Mouse (Mus musculus) heart, embryonic 14.5 days (tissue): ENCODE data around the gene Slc38a9. TPM values are rescaled to one million over a fixed set of nuclear protein-coding genes. Genes with fewer than 3 reads are reported as not detected.

Source experiments
- ATAC-seq: fragments of 200-750 bp; cut with Nextera tagmentation; 2 replicates; pipeline ENCODE4 v1.8.0; 2017; ENCODE audit warnings: low read depth, moderate TSS enrichment; ENCODE audit not compliant: insufficient number of reproducible peaks, insufficient read depth, low FRiP score
- H3K27ac ChIP-seq, 2 experiments: fragments of 200-500 bp in 1 of 2; fragments of 300-500 bp in 1 of 2; sonication (generic) in 1 of 2; replicated peaks in 1 of 2; 2 replicates each; pipeline ENCODE4 v1.5.1; 2012 to 2014; ENCODE audit warnings: low read depth in 2 of 2, low read length in 2 of 2, control low read depth in 1 of 2, mild to moderate bottlenecking in 1 of 2, mixed read lengths in 1 of 2; ENCODE audit not compliant: control insufficient read depth in 1 of 2, insufficient read depth in 1 of 2
- H3K27me3 ChIP-seq: fragments of 300-500 bp; sonication (generic); 2 replicates; pipeline ENCODE4 v1.6.1; 2014; ENCODE audit warnings: mild to moderate bottlenecking, low read length, control low read depth; ENCODE audit not compliant: control insufficient read depth, insufficient read depth
- H3K36me3 ChIP-seq: fragments of 300-500 bp; sonication (generic); 2 replicates; pipeline ENCODE4 v1.6.1; 2014; ENCODE audit warnings: mild to moderate bottlenecking, control low read depth, low read length, mixed read lengths; ENCODE audit not compliant: control insufficient read depth, insufficient read depth
- H3K4me1 ChIP-seq, 2 experiments: fragments of 200-500 bp in 1 of 2; fragments of 300-500 bp in 1 of 2; sonication (generic) in 1 of 2; 2 replicates each; pipeline ENCODE4 v1.6.1; 2012 to 2014; ENCODE audit warnings: low read length in 2 of 2, control low read depth in 1 of 2, mixed read lengths in 1 of 2; ENCODE audit not compliant: control insufficient read depth in 2 of 2, insufficient read depth in 2 of 2
- H3K4me2 ChIP-seq: fragments of 300-500 bp; sonication (generic); 2 replicates; pipeline ENCODE4 v1.6.1; 2014; ENCODE audit warnings: mild to moderate bottlenecking, low read length
- H3K4me3 ChIP-seq, 2 experiments: fragments of 200-500 bp in 1 of 2; fragments of 300-500 bp in 1 of 2; sonication (generic) in 1 of 2; 2 replicates each; pipeline ENCODE4 v1.5.1; 2012 to 2014; ENCODE audit warnings: low read length in 2 of 2, mild to moderate bottlenecking in 2 of 2, control low read depth in 1 of 2, low read depth in 1 of 2, moderate library complexity in 1 of 2; ENCODE audit not compliant: control insufficient read depth in 1 of 2, insufficient read depth in 1 of 2
- H3K9ac ChIP-seq: fragments of 300-500 bp; sonication (generic); 2 replicates; pipeline ENCODE4 v1.6.1; 2014; ENCODE audit warnings: mild to moderate bottlenecking, low read length
- H3K9me3 ChIP-seq: fragments of 300-500 bp; sonication (generic); 2 replicates; pipeline ENCODE4 v1.6.1; 2016; ENCODE audit warnings: low read length, control low read depth; ENCODE audit not compliant: control insufficient read depth
- WGBS: fragments of 180-500 bp; shearing (Covaris S2); extraction: QIAGEN DNeasy Blood & Tissue Kit; methylation state at CpG from one replicate; pipeline ENCODE4 v1.1.7; 2014; 5-methylcytosine and 5-hydroxymethylcytosine counted together
- polyA plus RNA-seq: library from polyadenylated mRNA; unstranded; fragments of >200 nt; fragmentation: Nextera tagmentation; extraction: Ambion mirVana; gene quantifications from 2 replicates; pipeline ENCODE4 v1.2.1, GENCODE M21; 2014

Gene Slc38a9
- polyA plus RNA-seq, 1 experiment from 2014 or later, result 13.1 TPM

- no peaks in the 10 kb centered on the region for H3K9me3 ChIP-seq
- H3K27ac ChIP-seq, result no peak overlapping the region
- H3K36me3 ChIP-seq, result no peaks in the 10 kb centered on the region
- H3K27me3 ChIP-seq, result no peaks in the 10 kb centered on the region
- H3K9ac ChIP-seq, result no peak overlapping the region
- ATAC-seq, result no peak
- 72% methylated on average over 2 of the region's 2 CpGs for WGBS
- H3K4me1 ChIP-seq, result peaks cover 3 to 15% of the 10 kb centered on the region in 2 experiments
- peak overlapping the region; percentile 87 for H3K4me2 ChIP-seq
- H3K4me3 ChIP-seq, result no peak overlapping the region
Measured at GRCm38 (mm10) chr13:112661687-112662086, 1.1 kb downstream of the Slc38a9 start.

- peaks cover 6 to 17% of the 10 kb centered on the region in 2 experiments for H3K4me1 ChIP-seq
- peak overlapping the region; percentile 54 for H3K4me2 ChIP-seq
- peaks cover 15% of the 10 kb centered on the region for H3K36me3 ChIP-seq
- no peak for ATAC-seq
- no peaks in the 10 kb centered on the region for H3K27me3 ChIP-seq
- H3K4me3 ChIP-seq, result no peak overlapping the region
- H3K9ac ChIP-seq, result peak overlapping the region; percentile 32; the same call in 1 of the 2 replicates
- peak overlapping the region in 1 of 2 experiments; percentile 59; a peak in 2 of 4 replicates for H3K27ac ChIP-seq
- 78% methylated on average over 10 of the region's 10 CpGs for WGBS
- no peaks in the 10 kb centered on the region for H3K9me3 ChIP-seq
Measured at GRCm38 (mm10) chr13:112666433-112667024, 6.0 kb downstream of the Slc38a9 start.

- WGBS, result 22% methylated on average over 9 of the region's 9 CpGs
- no peak overlapping the region for H3K4me3 ChIP-seq
- H3K9ac ChIP-seq, result peak overlapping the region; percentile 32; the same call in 1 of the 2 replicates
Measured at GRCm38 (mm10) chr13:112667215-112667614, 6.7 kb downstream of the Slc38a9 start.

GRCm38 (mm10) chr13:112671708-112672107 lies 11.2 kb downstream of the Slc38a9 start:
- Histone ChIP-seq H3K9ac (no peak overlapping the region), H3K27ac (no peak overlapping the region), H3K4me1 (peaks cover 3 to 9% of the 10 kb centered on the region in 2 experiments), H3K4me3 (no peak overlapping the region), H3K9me3 (no peaks in the 10 kb centered on the region), H3K4me2 (no peak overlapping the region), H3K36me3 (peaks cover 18% of the 10 kb centered on the region), H3K27me3 (no peaks in the 10 kb centered on the region)
- no peak for ATAC-seq
- WGBS, result 56% methylated on average over 13 of the region's 13 CpGs

More at GRCm38 (mm10) chr13:112667215-112667614, 6.7 kb downstream of the Slc38a9 start:
- H3K27me3 ChIP-seq, result no peaks in the 10 kb centered on the region
- peak; percentile 50; the same call in 1 of the 2 replicates for ATAC-seq
- peak overlapping the region; percentile 54 for H3K4me2 ChIP-seq
- H3K27ac ChIP-seq, result peak overlapping the region in 1 of 2 experiments; percentile 59; a peak in 2 of 4 replicates
- peaks cover 6 to 15% of the 10 kb centered on the region in 2 experiments for H3K4me1 ChIP-seq
- H3K9me3 ChIP-seq, result no peaks in the 10 kb centered on the region
- peaks cover 18% of the 10 kb centered on the region for H3K36me3 ChIP-seq

GRCm38 (mm10) chr13:112672797-112673196 lies 12.2 kb downstream of the Slc38a9 start:
- 19% methylated on average over 6 of the region's 6 CpGs for WGBS

GRCm38 (mm10) chr13:112673899-112674447 lies 13.4 kb downstream of the Slc38a9 start:
- H3K27me3 ChIP-seq, result no peaks in the 10 kb centered on the region
- no peak overlapping the region for H3K27ac ChIP-seq
- peaks cover 18% of the 10 kb centered on the region for H3K36me3 ChIP-seq
- 0 out of 2 replicates have a peak, but pooled peaks have one; percentile 50 for ATAC-seq
- 5% methylated on average over 9 of the region's 9 CpGs for WGBS
- 0 out of 4 replicates have a peak, but pooled peaks cover 0 to 3% of the 10 kb centered on the region in 2 experiments for H3K4me1 ChIP-seq
- no peak overlapping the region for H3K4me3 ChIP-seq
- H3K4me2 ChIP-seq, result no peak overlapping the region
- H3K9ac ChIP-seq, result no peak overlapping the region
- H3K9me3 ChIP-seq, result no peaks in the 10 kb centered on the region

More at GRCm38 (mm10) chr13:112672797-112673196, 12.2 kb downstream of the Slc38a9 start:
- Histone ChIP-seq H3K9ac (no peak overlapping the region), H3K4me2 (no peak overlapping the region), H3K9me3 (no peaks in the 10 kb centered on the region), H3K27me3 (no peaks in the 10 kb centered on the region), H3K4me3 (no peak overlapping the region), H3K36me3 (peaks cover 18% of the 10 kb centered on the region), H3K4me1 (0 out of 4 replicates have a peak, but pooled peaks cover 0 to 3% of the 10 kb centered on the region in 2 experiments), H3K27ac (no peak overlapping the region)
- no peak for ATAC-seq

GRCm38 (mm10) chr13:112678154-112678553 lies 17.6 kb downstream of the Slc38a9 start:
- H3K27ac ChIP-seq, result no peak overlapping the region
- no peak for ATAC-seq
- WGBS, result 88% methylated on average over 4 of the region's 4 CpGs
- peaks cover 0 to 5% of the 10 kb centered on the region in 2 experiments; a peak in 1 of 4 replicates for H3K4me1 ChIP-seq
- H3K9me3 ChIP-seq, result no peaks in the 10 kb centered on the region
- no peaks in the 10 kb centered on the region for H3K27me3 ChIP-seq
- no peak overlapping the region for H3K4me2 ChIP-seq
- H3K9ac ChIP-seq, result no peak overlapping the region
- H3K36me3 ChIP-seq, result 0 out of 2 replicates have a peak, but pooled peaks cover 3% of the 10 kb centered on the region
- H3K4me3 ChIP-seq, result no peak overlapping the region
